Mouse (Mus musculus) embryonic facial prominence, embryonic 11.5 days (tissue): ENCODE results near the gene Slc16a10. TPM values are rescaled to one million over a fixed set of nuclear protein-coding genes. Genes with fewer than 3 reads are reported as not detected.

Experiments used
- ATAC-seq: fragments of 200-750 bp; cut with Nextera tagmentation; replicated peaks from 2 replicates; pipeline ENCODE4 v1.8.0; 2017; ENCODE audit warnings: low read depth; ENCODE audit not compliant: insufficient number of reproducible peaks, low FRiP score, low TSS enrichment
- DNase-seq: peaks from one replicate; pipeline ENCODE4 v3.0.0-alpha.2; 2015; ENCODE audit warnings: low spot score
- H3K27ac ChIP-seq: fragments of 300-500 bp; sonication (generic); replicated peaks from 2 replicates; pipeline ENCODE4 v1.5.1; 2014; ENCODE audit warnings: mild to moderate bottlenecking, low read depth, low read length, control low read depth
- H3K27me3 ChIP-seq: fragments of 300-500 bp; sonication (generic); 2 replicates; pipeline ENCODE4 v1.6.1; 2014; ENCODE audit warnings: mild to moderate bottlenecking, low read length, moderate library complexity, mixed read lengths; ENCODE audit not compliant: control insufficient read depth, insufficient read depth
- H3K36me3 ChIP-seq: fragments of 300-500 bp; sonication (generic); replicated peaks from 2 replicates; pipeline ENCODE4 v1.6.1; 2014; ENCODE audit warnings: low read depth, mild to moderate bottlenecking, low read length, moderate library complexity, mixed read lengths; ENCODE audit not compliant: control insufficient read depth, insufficient read depth
- H3K4me1 ChIP-seq: fragments of 300-500 bp; sonication (generic); 2 replicates; pipeline ENCODE4 v1.6.1; 2014; ENCODE audit warnings: low read length, mixed read lengths; ENCODE audit not compliant: control insufficient read depth, insufficient read depth
- H3K4me2 ChIP-seq: fragments of 300-500 bp; sonication (generic); 2 replicates; pipeline ENCODE4 v1.6.1; 2014; ENCODE audit warnings: low read depth, mild to moderate bottlenecking, control low read depth, low read length, moderate library complexity
- H3K4me3 ChIP-seq: fragments of 300-500 bp; sonication (generic); 2 replicates; pipeline ENCODE4 v1.5.1; 2014; ENCODE audit warnings: low read depth, low read length, control low read depth
- H3K9ac ChIP-seq: fragments of 300-500 bp; sonication (generic); replicated peaks from 2 replicates; pipeline ENCODE4 v1.6.1; 2014; ENCODE audit warnings: mild to moderate bottlenecking, control low read depth, low read length
- H3K9me3 ChIP-seq: fragments of 300-500 bp; sonication (generic); replicated peaks from 2 replicates; pipeline ENCODE4 v1.6.1; 2016; ENCODE audit warnings: mild to moderate bottlenecking, low read length, inconsistent platforms, mixed read lengths; ENCODE audit not compliant: control insufficient read depth
- WGBS: fragments of 180-500 bp; shearing (Covaris S2); extraction: QIAGEN DNeasy Blood & Tissue Kit; methylation state at CpG from one replicate; pipeline ENCODE4 v1.1.7; 2014; 5-methylcytosine and 5-hydroxymethylcytosine counted together
- polyA plus RNA-seq: library from polyadenylated mRNA; unstranded; fragments of >200 nt; fragmentation: Nextera tagmentation; extraction: Ambion mirVana; gene quantifications from 2 replicates; pipeline ENCODE4 v1.2.1, GENCODE M21; 2014

Gene Slc16a10
- polyA plus RNA-seq, 1 experiment from 2014 or later: 5.4 TPM

GRCm38 (mm10) chr10:40083556-40083955, 58.5 kb downstream of the Slc16a10 start:
- Histone ChIP-seq H3K9me3 (no peaks in the 10 kb centered on the region), H3K4me3 (no peak overlapping the region), H3K27ac (no peak overlapping the region), H3K27me3 (no peaks in the 10 kb centered on the region), H3K4me1 (no peaks in the 10 kb centered on the region), H3K9ac (no peak overlapping the region), H3K36me3 (no peaks in the 10 kb centered on the region), H3K4me2 (no peak overlapping the region)
- WGBS: 88% methylated on average over 4 of the region's 4 CpGs
- DNase-seq: no peak
- ATAC-seq: no peak

GRCm38 (mm10) chr10:40082668-40083067, 59.4 kb downstream of the Slc16a10 start:
- DNase-seq: no peak
- Histone ChIP-seq H3K4me2 (no peak overlapping the region), H3K4me1 (no peaks in the 10 kb centered on the region), H3K36me3 (no peaks in the 10 kb centered on the region), H3K4me3 (no peak overlapping the region), H3K9me3 (no peaks in the 10 kb centered on the region), H3K27me3 (no peaks in the 10 kb centered on the region), H3K27ac (no peak overlapping the region), H3K9ac (no peak overlapping the region)
- no peak for ATAC-seq
- 85% methylated on average over 7 of the region's 7 CpGs for WGBS

- Histone ChIP-seq H3K9ac (no peak overlapping the region), H3K4me2 (no peak overlapping the region), H3K9me3 (no peaks in the 10 kb centered on the region), H3K4me1 (no peaks in the 10 kb centered on the region), H3K27me3 (no peaks in the 10 kb centered on the region), H3K27ac (no peak overlapping the region), H3K36me3 (no peaks in the 10 kb centered on the region), H3K4me3 (no peak overlapping the region)
- no peak for ATAC-seq
- no peak for DNase-seq
- WGBS: 53% methylated on average over 10 of the region's 10 CpGs
These were observed 61.5 kb downstream of the Slc16a10 start for GRCm38 (mm10) chr10:40080533-40080932.

- 84% methylated on average over 2 of the region's 2 CpGs for WGBS
- H3K36me3 ChIP-seq: no peaks in the 10 kb centered on the region
- H3K9me3 ChIP-seq: no peaks in the 10 kb centered on the region
These were observed 62.8 kb downstream of the Slc16a10 start for GRCm38 (mm10) chr10:40079256-40079655.

GRCm38 (mm10) chr10:40077960-40078353, 64.1 kb downstream of the Slc16a10 start:
- no peak for ATAC-seq
- H3K27ac ChIP-seq: no peak overlapping the region
- no peak overlapping the region for H3K9ac ChIP-seq
- H3K9me3 ChIP-seq: no peaks in the 10 kb centered on the region
- H3K4me1 ChIP-seq: no peaks in the 10 kb centered on the region
- no peak overlapping the region for H3K4me3 ChIP-seq
- H3K27me3 ChIP-seq: no peaks in the 10 kb centered on the region
- no peak for DNase-seq
- 80% methylated on average over 6 of the region's 6 CpGs for WGBS
- H3K36me3 ChIP-seq: no peaks in the 10 kb centered on the region
- no peak overlapping the region for H3K4me2 ChIP-seq

More at GRCm38 (mm10) chr10:40079256-40079655, 62.8 kb downstream of the Slc16a10 start:
- ATAC-seq (no peak), DNase-seq (no peak)
- no peaks in the 10 kb centered on the region for H3K4me1 ChIP-seq
- no peak overlapping the region for H3K27ac ChIP-seq
- no peaks in the 10 kb centered on the region for H3K27me3 ChIP-seq
- no peak overlapping the region for H3K9ac ChIP-seq
- no peak overlapping the region for H3K4me2 ChIP-seq
- no peak overlapping the region for H3K4me3 ChIP-seq

- Histone ChIP-seq H3K36me3 (no peaks in the 10 kb centered on the region), H3K9ac (no peak overlapping the region), H3K9me3 (no peaks in the 10 kb centered on the region), H3K27me3 (no peaks in the 10 kb centered on the region), H3K4me1 (no peaks in the 10 kb centered on the region), H3K4me2 (no peak overlapping the region), H3K4me3 (no peak overlapping the region), H3K27ac (no peak overlapping the region)
- 88% methylated on average over 4 of the region's 4 CpGs for WGBS
- DNase-seq (no peak), ATAC-seq (no peak)
These were observed 64.6 kb downstream of the Slc16a10 start for GRCm38 (mm10) chr10:40077346-40077959.

GRCm38 (mm10) chr10:40073608-40074007, 68.5 kb downstream of the Slc16a10 start:
- Histone ChIP-seq H3K9ac (no peak overlapping the region), H3K4me2 (no peak overlapping the region), H3K9me3 (no peaks in the 10 kb centered on the region), H3K4me1 (no peaks in the 10 kb centered on the region), H3K27ac (no peak overlapping the region), H3K27me3 (no peaks in the 10 kb centered on the region), H3K36me3 (no peaks in the 10 kb centered on the region), H3K4me3 (no peak overlapping the region)
- 92% methylated on average over 6 of the region's 6 CpGs for WGBS
- ATAC-seq (no peak), DNase-seq (no peak)

- DNase-seq (no peak), ATAC-seq (no peak)
- no peaks in the 10 kb centered on the region for H3K4me1 ChIP-seq
- H3K4me2 ChIP-seq: no peak overlapping the region
- no peak overlapping the region for H3K9ac ChIP-seq
- no peak overlapping the region for H3K4me3 ChIP-seq
- WGBS: 70% methylated on average over 9 of the region's 9 CpGs
- H3K36me3 ChIP-seq: no peaks in the 10 kb centered on the region
- no peaks in the 10 kb centered on the region for H3K9me3 ChIP-seq
- H3K27ac ChIP-seq: no peak overlapping the region
- no peaks in the 10 kb centered on the region for H3K27me3 ChIP-seq
These were observed 71.4 kb downstream of the Slc16a10 start for GRCm38 (mm10) chr10:40070684-40071083.
